Mouse (Mus musculus): ENCODE results near the gene Zfp872. TPM values are rescaled to one million over a fixed set of nuclear protein-coding genes. Genes with fewer than 3 reads are reported as not detected.
"Not testable (repeated sequence)": the region's sequence is repeated elsewhere in the genome, so short reads cannot be mapped to it uniquely, and the experiment has no call there.

Gene Zfp872
- polyA plus RNA-seq, 1 experiment from 2014 or later = 0.16 TPM

GRCm38 (mm10) chr9:22172318-22172717 lies 15.6 kb upstream of the Zfp872 start:
- Histone ChIP-seq H3K4me1 (replicated peaks) (no peaks in the 10 kb centered on the region), H3K4me2 (no peak overlapping the region), H3K27ac (no peak overlapping the region), H3K9me3 (no peaks in the 10 kb centered on the region), H3K36me3 (no peaks in the 10 kb centered on the region), H3K9ac (replicated peaks) (no peak overlapping the region), H3K27me3 (no peaks in the 10 kb centered on the region), H3K4me3 (replicated peaks) (no peak overlapping the region)
- WGBS = 90% methylated on average over 4 of the region's 4 CpGs
- ATAC-seq (ENCODE audit: insufficient number of reproducible peaks, insufficient read depth, low FRiP score, low TSS enrichment, low read depth) = no peak

- WGBS = 36% methylated on average over 5 of the region's 5 CpGs
- Histone ChIP-seq H3K27ac (no peak overlapping the region), H3K36me3 (no peaks in the 10 kb centered on the region), H3K4me1 (replicated peaks) (no peaks in the 10 kb centered on the region), H3K27me3 (no peaks in the 10 kb centered on the region), H3K4me3 (replicated peaks) (no peak overlapping the region), H3K4me2 (no peak overlapping the region), H3K9ac (replicated peaks) (no peak overlapping the region), H3K9me3 (peaks cover 33% of the 10 kb centered on the region)
- ATAC-seq (ENCODE audit: insufficient number of reproducible peaks, insufficient read depth, low FRiP score, low TSS enrichment, low read depth) = no peak
Observed at GRCm38 (mm10) chr9:22196412-22196811, 8.5 kb downstream of the Zfp872 start.

GRCm38 (mm10) chr9:22213785-22214194 lies 25.9 kb downstream of the Zfp872 start:
- ATAC-seq (ENCODE audit: insufficient number of reproducible peaks, insufficient read depth, low FRiP score, low TSS enrichment, low read depth) = no peak
- H3K36me3 ChIP-seq = no peaks in the 10 kb centered on the region
- no peak overlapping the region for H3K27ac ChIP-seq
- H3K9ac ChIP-seq (replicated peaks) = no peak overlapping the region
- no peaks in the 10 kb centered on the region for H3K9me3 ChIP-seq
- no peaks in the 10 kb centered on the region for H3K27me3 ChIP-seq
- no peak overlapping the region for H3K4me3 ChIP-seq (replicated peaks)
- H3K4me2 ChIP-seq = no peak overlapping the region
- no peaks in the 10 kb centered on the region for H3K4me1 ChIP-seq (replicated peaks)
- 73% methylated on average over 2 of the region's 2 CpGs for WGBS

- Histone ChIP-seq H3K4me1 (replicated peaks) (no peaks in the 10 kb centered on the region), H3K9me3 (no peaks in the 10 kb centered on the region), H3K4me2 (no peak overlapping the region), H3K9ac (replicated peaks) (no peak overlapping the region), H3K4me3 (replicated peaks) (no peak overlapping the region), H3K36me3 (no peaks in the 10 kb centered on the region), H3K27ac (no peak overlapping the region), H3K27me3 (no peaks in the 10 kb centered on the region)
- WGBS = 76% methylated on average over 2 of the region's 2 CpGs
- ATAC-seq (ENCODE audit: insufficient number of reproducible peaks, insufficient read depth, low FRiP score, low TSS enrichment, low read depth) = no peak
Observed at GRCm38 (mm10) chr9:22214549-22214948, 26.7 kb downstream of the Zfp872 start.

DNA sequence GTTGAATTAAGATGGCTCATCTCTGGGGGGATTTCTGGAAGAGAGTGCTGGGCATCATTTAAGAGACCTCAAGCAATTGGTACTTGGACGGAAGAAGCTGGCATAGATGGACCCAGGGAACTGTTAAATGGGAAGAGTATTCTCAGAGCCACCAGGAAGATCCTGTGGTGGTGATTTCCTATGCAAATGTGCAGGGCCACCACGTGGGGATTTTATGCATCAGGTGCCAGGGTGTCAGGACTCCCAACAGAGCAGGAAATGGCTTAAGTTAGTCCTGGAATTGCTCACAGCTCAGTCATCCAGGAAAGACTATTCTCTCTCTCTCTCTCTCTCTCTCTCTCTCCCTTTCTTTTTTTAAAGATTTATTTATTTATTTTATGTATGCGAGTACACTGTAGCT lies 28.8 kb downstream of the Zfp872 start:
- H3K4me3 ChIP-seq (replicated peaks) = no peak overlapping the region
- H3K4me1 ChIP-seq (replicated peaks) = no peaks in the 10 kb centered on the region
- no peaks in the 10 kb centered on the region for H3K9me3 ChIP-seq
- no peak overlapping the region for H3K9ac ChIP-seq (replicated peaks)
- no peaks in the 10 kb centered on the region for H3K27me3 ChIP-seq
- no peak overlapping the region for H3K4me2 ChIP-seq
- no peaks in the 10 kb centered on the region for H3K36me3 ChIP-seq
- 56% methylated on average over 3 of the region's 3 CpGs for whole genome bisulfite sequencing
- no peak for ATAC-seq (ENCODE audit: insufficient number of reproducible peaks, insufficient read depth, low FRiP score, low TSS enrichment, low read depth)
- no peak overlapping the region for H3K27ac ChIP-seq

- Histone ChIP-seq H3K9ac (replicated peaks) (no peak overlapping the region), H3K4me2 (no peak overlapping the region), H3K4me1 (replicated peaks) (no peaks in the 10 kb centered on the region), H3K4me3 (replicated peaks) (no peak overlapping the region), H3K27me3 (no peaks in the 10 kb centered on the region), H3K36me3 (no peaks in the 10 kb centered on the region), H3K27ac (no peak overlapping the region), H3K9me3 (no peaks in the 10 kb centered on the region)
- no peak for ATAC-seq (ENCODE audit: insufficient number of reproducible peaks, insufficient read depth, low FRiP score, low TSS enrichment, low read depth)
- 39% methylated on average over 6 of the region's 8 CpGs for WGBS
Observed at GRCm38 (mm10) chr9:22217858-22218493, 30.1 kb downstream of the Zfp872 start.

GRCm38 (mm10) chr9:22224066-22224465 lies 36.2 kb downstream of the Zfp872 start:
- H3K27me3 ChIP-seq = no peaks in the 10 kb centered on the region
- no peak overlapping the region for H3K4me2 ChIP-seq
- 94% methylated on average over 4 of the region's 4 CpGs for WGBS
- H3K9me3 ChIP-seq = no peaks in the 10 kb centered on the region
- ATAC-seq (ENCODE audit: insufficient number of reproducible peaks, insufficient read depth, low FRiP score, low TSS enrichment, low read depth) = no peak
- H3K36me3 ChIP-seq = no peaks in the 10 kb centered on the region
- H3K9ac ChIP-seq (replicated peaks) = no peak overlapping the region
- no peak overlapping the region for H3K27ac ChIP-seq
- no peak overlapping the region for H3K4me3 ChIP-seq (replicated peaks)
- no peaks in the 10 kb centered on the region for H3K4me1 ChIP-seq (replicated peaks)

DNA sequence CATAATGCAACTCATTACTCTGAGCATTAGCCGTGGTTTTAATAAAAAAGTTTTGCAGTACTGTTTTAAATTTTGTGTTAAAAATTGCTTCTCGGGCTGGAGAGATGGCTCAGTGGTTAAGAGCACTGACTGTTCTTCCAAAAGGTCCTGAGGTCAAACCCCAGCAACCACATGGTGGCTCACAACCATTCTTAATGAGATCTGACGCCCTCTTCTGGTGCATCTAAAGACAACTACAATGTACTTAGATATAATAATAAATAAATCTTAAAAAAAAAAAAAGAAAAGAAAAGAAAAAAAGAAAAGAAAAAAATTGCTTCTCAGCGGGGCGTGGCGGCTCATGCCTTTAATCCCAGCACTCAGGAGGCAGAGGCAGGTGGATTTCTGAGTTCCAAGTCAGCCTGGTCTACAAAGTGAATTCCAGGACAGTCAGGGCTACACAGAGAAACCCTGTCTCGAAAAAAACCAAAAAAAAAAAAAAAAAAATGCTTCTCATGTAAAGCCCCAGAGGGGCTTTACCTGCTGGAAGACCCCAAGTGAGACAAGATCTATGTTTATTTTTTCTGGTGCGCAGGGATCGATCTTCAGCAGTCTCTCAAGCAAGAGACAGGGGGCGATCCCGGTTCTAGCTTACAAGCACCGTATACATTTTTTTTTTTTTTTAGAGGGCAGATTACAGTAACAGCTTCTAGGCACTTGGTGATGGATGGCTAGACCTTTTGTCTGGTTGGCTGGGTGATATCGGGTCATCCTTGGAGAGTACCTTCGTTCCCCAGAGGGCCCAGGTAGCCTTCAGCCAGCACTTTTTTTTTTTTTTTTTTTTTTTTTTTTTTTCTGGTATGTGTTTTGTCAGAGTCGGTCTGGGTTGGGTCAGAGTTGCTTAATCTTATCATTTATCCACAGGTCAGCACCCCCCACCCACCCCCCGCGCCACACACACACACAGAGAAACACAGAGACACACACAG lies 36.9 kb downstream of the Zfp872 start:
- Histone ChIP-seq H3K9ac (replicated peaks) (peak overlapping the region; percentile 79), H3K9me3 (no peaks in the 10 kb centered on the region), H3K27me3 (no peaks in the 10 kb centered on the region), H3K4me2 (peak overlapping the region; percentile 74), H3K4me1 (replicated peaks) (no peaks in the 10 kb centered on the region), H3K27ac (no peak overlapping the region; the same call in 1 of the 2 replicates), H3K4me3 (replicated peaks) (peak overlapping the region; percentile 72), H3K36me3 (no peaks in the 10 kb centered on the region)
- ATAC-seq (ENCODE audit: insufficient number of reproducible peaks, insufficient read depth, low FRiP score, low TSS enrichment, low read depth) = peak; percentile 40
- 24% methylated on average over 17 of the region's 17 CpGs for WGBS

- H3K4me2 ChIP-seq = peak within 1 kb of the TSS; percentile 74
- peak within 1 kb of the TSS; percentile 72 for H3K4me3 ChIP-seq (replicated peaks)
- no peaks in the 10 kb centered on the region for H3K36me3 ChIP-seq
- H3K9me3 ChIP-seq = no peaks in the 10 kb centered on the region
- 2% methylated on average over 35 of the region's 35 CpGs for WGBS
- peak within 1 kb of the TSS; percentile 79 for H3K9ac ChIP-seq (replicated peaks)
- H3K27ac ChIP-seq = peak within 1 kb of the TSS; percentile 89
- no peaks in the 10 kb centered on the region for H3K27me3 ChIP-seq
- peak; percentile 97 for ATAC-seq (ENCODE audit: insufficient number of reproducible peaks, insufficient read depth, low FRiP score, low TSS enrichment, low read depth)
- H3K4me1 ChIP-seq (replicated peaks) = no peaks in the 10 kb centered on the region
Observed at GRCm38 (mm10) chr9:22225581-22226388, 37.9 kb downstream of the Zfp872 start, which contains the start of gene Zfp809. Gene Zfp809 (plus strand): TSS chr9:22225714.

DNA sequence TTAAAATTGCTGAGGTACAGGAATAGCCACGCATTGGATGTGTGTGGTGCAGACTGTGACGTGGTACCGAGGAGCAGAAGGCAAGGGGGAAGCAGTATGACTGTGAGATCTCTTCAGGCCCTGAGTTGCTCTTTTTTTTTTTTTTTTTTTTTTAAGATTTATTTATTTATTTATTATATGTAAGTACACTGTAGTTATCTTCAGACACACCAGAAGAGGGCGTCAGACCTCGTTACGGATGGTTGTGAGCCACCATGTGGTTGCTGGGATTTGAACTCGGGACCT lies 38.4 kb downstream of the Zfp872 start:
- ATAC-seq (ENCODE audit: insufficient number of reproducible peaks, insufficient read depth, low FRiP score, low TSS enrichment, low read depth); H3K27me3 ChIP-seq; H3K4me1 ChIP-seq (replicated peaks); H3K36me3 ChIP-seq; H3K9ac ChIP-seq (replicated peaks); H3K27ac ChIP-seq; H3K9me3 ChIP-seq: not testable (repeated sequence)
- Histone ChIP-seq H3K4me2 (peak overlapping the region; percentile 74), H3K4me3 (replicated peaks) (peak overlapping the region; percentile 72)
- 70% methylated on average over 7 of the region's 7 CpGs for WGBS

DNA sequence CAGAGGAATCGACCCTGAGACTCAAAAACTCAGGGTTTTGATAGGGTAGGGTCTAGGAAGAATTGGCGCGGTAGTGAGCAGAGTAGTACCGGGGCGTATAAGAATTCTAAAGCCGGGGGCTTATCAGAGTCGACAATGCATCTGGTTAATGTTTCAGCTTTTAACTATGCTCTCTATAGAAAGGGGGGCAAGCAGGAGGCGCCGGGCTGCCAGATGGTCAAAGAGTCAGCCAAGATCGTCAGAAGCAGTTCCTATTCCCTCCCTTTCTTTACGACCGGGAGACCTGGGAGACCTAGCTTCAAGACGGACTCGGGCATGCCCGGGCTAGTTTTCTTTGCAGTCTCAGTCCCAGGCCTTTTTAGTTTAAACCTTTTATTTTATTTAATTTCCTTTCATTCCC lies 39.0 kb downstream of the Zfp872 start:
- no peaks in the 10 kb centered on the region for H3K9me3 ChIP-seq
- no peak overlapping the region for H3K4me2 ChIP-seq
- 79% methylated on average over 15 of the region's 15 CpGs for WGBS
- H3K27me3 ChIP-seq = no peaks in the 10 kb centered on the region
- no peak for ATAC-seq (ENCODE audit: insufficient number of reproducible peaks, insufficient read depth, low FRiP score, low TSS enrichment, low read depth)
- no peaks in the 10 kb centered on the region for H3K36me3 ChIP-seq
- no peak overlapping the region for H3K9ac ChIP-seq (replicated peaks)
- no peaks in the 10 kb centered on the region for H3K4me1 ChIP-seq (replicated peaks)
- no peak overlapping the region for H3K4me3 ChIP-seq (replicated peaks)
- H3K27ac ChIP-seq = no peak overlapping the region

Measured in limb, embryonic 12.5 days (tissue).